Mouse (Mus musculus) lung, embryonic 14.5 days (tissue): ENCODE data around the gene Arhgef12. TPM values are rescaled to one million over a fixed set of nuclear protein-coding genes. Genes with fewer than 3 reads are reported as not detected.

Source experiments
- ATAC-seq: fragments of 200-750 bp; cut with Nextera tagmentation; 2 replicates; pipeline ENCODE4 v1.8.0; 2017; ENCODE audit warnings: mild to moderate bottlenecking, moderate TSS enrichment, moderate library complexity; ENCODE audit not compliant: insufficient read depth
- DNase-seq: peaks from one replicate; pipeline ENCODE4 v3.0.0-alpha.2; 2015
- H3K27ac ChIP-seq: fragments of 300-500 bp; sonication (generic); 2 replicates; pipeline ENCODE4 v1.5.1; 2014; ENCODE audit warnings: low read depth, mild to moderate bottlenecking, moderate library complexity
- H3K27me3 ChIP-seq: fragments of 300-500 bp; sonication (generic); 2 replicates; pipeline ENCODE4 v1.6.1; 2014; ENCODE audit warnings: low read length, control low read depth; ENCODE audit not compliant: insufficient read depth
- H3K36me3 ChIP-seq: fragments of 300-500 bp; sonication (generic); 2 replicates; pipeline ENCODE4 v1.6.1; 2014; ENCODE audit warnings: control low read depth; ENCODE audit not compliant: insufficient read depth
- H3K4me1 ChIP-seq: fragments of 300-500 bp; sonication (generic); 2 replicates; pipeline ENCODE4 v1.6.1; 2014; ENCODE audit warnings: antibody characterized with exemption, control low read depth; ENCODE audit not compliant: insufficient read depth
- H3K4me2 ChIP-seq: fragments of 300-500 bp; sonication (generic); 2 replicates; pipeline ENCODE4 v1.6.1; 2014; ENCODE audit warnings: mild to moderate bottlenecking
- H3K4me3 ChIP-seq: fragments of 300-500 bp; sonication (generic); 2 replicates; pipeline ENCODE4 v1.5.1; 2014; ENCODE audit warnings: low read depth, low read length
- H3K9ac ChIP-seq: fragments of 300-500 bp; sonication (generic); 2 replicates; pipeline ENCODE4 v1.6.1; 2014
- H3K9me3 ChIP-seq: fragments of 300-500 bp; sonication (generic); 2 replicates; pipeline ENCODE4 v1.6.1; 2016; ENCODE audit warnings: low read depth, low read length, control low read depth
- CTCF ChIP-seq: IDR thresholded peaks from 2 replicates; pipeline ENCODE4 v1.5.1; 2016; ENCODE audit warnings: antibody characterized with exemption, low read depth
- WGBS: fragments of 180-500 bp; shearing (Covaris S2); extraction: QIAGEN DNeasy Blood & Tissue Kit; methylation state at CpG from one replicate; pipeline ENCODE4 v1.1.7; 2014; 5-methylcytosine and 5-hydroxymethylcytosine counted together
- polyA plus RNA-seq: library from polyadenylated mRNA; unstranded; fragments of >200 nt; fragmentation: Nextera tagmentation; extraction: Ambion mirVana; gene quantifications from 2 replicates; pipeline ENCODE4 v1.2.1, GENCODE M21; 2014

Gene Arhgef12
- polyA plus RNA-seq, 1 experiment from 2014 or later: 24.7 TPM

DNA sequence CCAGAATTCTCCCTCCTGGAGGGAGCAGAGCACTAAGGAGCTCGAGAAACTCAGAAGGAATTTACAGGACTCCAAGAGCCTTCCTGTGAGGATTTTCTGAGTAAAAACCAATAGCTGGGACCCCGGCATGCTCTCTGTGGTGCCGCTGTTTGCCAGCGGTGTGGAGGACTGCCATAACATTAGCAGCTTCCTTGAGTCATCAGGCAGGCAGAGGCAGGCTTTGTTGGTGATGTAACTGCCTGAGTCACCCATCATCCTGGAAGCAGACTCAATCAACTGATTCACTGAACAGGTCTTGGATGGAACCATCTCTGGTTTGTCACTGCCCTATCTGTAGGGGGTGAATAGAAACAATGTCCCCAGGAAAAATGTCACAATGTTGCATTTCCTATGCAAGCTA is 96.0 kb downstream of the Arhgef12 start:
- Histone ChIP-seq H3K9ac (no peak overlapping the region), H3K4me2 (no peak overlapping the region), H3K9me3 (no peaks in the 10 kb centered on the region), H3K27me3 (no peaks in the 10 kb centered on the region), H3K36me3 (peaks cover 57% of the 10 kb centered on the region), H3K4me3 (no peak overlapping the region), H3K4me1 (no peaks in the 10 kb centered on the region), H3K27ac (no peak overlapping the region)
- ATAC-seq: no peak
- 79% methylated on average over 4 of the region's 4 CpGs for WGBS
- no peak for DNase-seq
- no peak for TF ChIP-seq CTCF

DNA sequence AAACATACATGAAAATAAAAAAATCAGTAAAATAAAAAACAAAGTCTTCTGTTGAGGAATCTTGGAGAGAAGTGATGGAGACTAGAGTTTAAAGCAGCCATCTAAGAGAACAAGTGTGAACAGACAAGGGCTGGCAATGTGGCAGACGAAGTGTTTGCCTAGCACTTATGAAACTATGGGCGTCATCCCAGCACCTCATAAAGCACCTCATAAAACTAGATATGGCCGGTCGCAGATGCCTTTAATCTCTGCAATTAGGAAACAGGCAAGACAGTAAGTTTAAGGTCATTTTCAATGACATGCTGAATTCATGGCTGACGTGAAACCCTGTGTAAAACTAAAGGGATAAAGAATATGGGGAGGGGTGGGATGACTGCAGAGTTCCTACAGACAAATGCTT is 103.2 kb downstream of the Arhgef12 start:
- DNase-seq: peak; percentile 55
- no peak for ATAC-seq
- WGBS: 29% methylated on average over 5 of the region's 5 CpGs
- H3K9ac ChIP-seq: no peak overlapping the region
- peaks cover 81% of the 10 kb centered on the region for H3K36me3 ChIP-seq
- no peak overlapping the region for H3K4me3 ChIP-seq
- H3K4me2 ChIP-seq: no peak overlapping the region
- no peaks in the 10 kb centered on the region for H3K27me3 ChIP-seq
- H3K27ac ChIP-seq: no peak overlapping the region
- TF ChIP-seq CTCF: no peak
- no peaks in the 10 kb centered on the region for H3K4me1 ChIP-seq
- H3K9me3 ChIP-seq: no peaks in the 10 kb centered on the region

- 68% methylated on average over 4 of the region's 4 CpGs for WGBS
- ATAC-seq (no peak), DNase-seq (no peak)
- no peak for TF ChIP-seq CTCF
- Histone ChIP-seq H3K4me3 (no peak overlapping the region), H3K9ac (no peak overlapping the region), H3K9me3 (no peaks in the 10 kb centered on the region), H3K27ac (no peak overlapping the region), H3K27me3 (no peaks in the 10 kb centered on the region), H3K4me1 (no peaks in the 10 kb centered on the region), H3K36me3 (peaks cover 87% of the 10 kb centered on the region), H3K4me2 (no peak overlapping the region)
These were observed 104.0 kb downstream of the Arhgef12 start for GRCm38 (mm10) chr9:43003017-43003416.

- H3K36me3 ChIP-seq: peaks cover 86% of the 10 kb centered on the region
- no peaks in the 10 kb centered on the region for H3K27me3 ChIP-seq
- H3K9ac ChIP-seq: no peak overlapping the region
- DNase-seq (peak; percentile 56), ATAC-seq (no peak)
- no peak overlapping the region for H3K4me2 ChIP-seq
- no peak overlapping the region for H3K4me3 ChIP-seq
- TF ChIP-seq CTCF: no peak
- H3K27ac ChIP-seq: no peak overlapping the region
- WGBS: 62% methylated on average over 11 of the region's 11 CpGs
- H3K4me1 ChIP-seq: no peaks in the 10 kb centered on the region
- no peaks in the 10 kb centered on the region for H3K9me3 ChIP-seq
These were observed 106.3 kb downstream of the Arhgef12 start for GRCm38 (mm10) chr9:43000595-43001250.

- Histone ChIP-seq H3K4me3 (no peak overlapping the region), H3K4me2 (no peak overlapping the region), H3K27me3 (no peaks in the 10 kb centered on the region), H3K9me3 (no peaks in the 10 kb centered on the region), H3K36me3 (peaks cover 87% of the 10 kb centered on the region), H3K4me1 (no peaks in the 10 kb centered on the region), H3K27ac (no peak overlapping the region), H3K9ac (no peak overlapping the region)
- 85% methylated on average over 1 of the region's 1 CpGs for WGBS
- peak; percentile 95 for DNase-seq
- ATAC-seq: 0 out of 2 replicates have a peak, but pooled peaks have one; percentile 31
- TF ChIP-seq CTCF: peak; percentile 65
These were observed 107.0 kb downstream of the Arhgef12 start for GRCm38 (mm10) chr9:43000070-43000469.

DNA sequence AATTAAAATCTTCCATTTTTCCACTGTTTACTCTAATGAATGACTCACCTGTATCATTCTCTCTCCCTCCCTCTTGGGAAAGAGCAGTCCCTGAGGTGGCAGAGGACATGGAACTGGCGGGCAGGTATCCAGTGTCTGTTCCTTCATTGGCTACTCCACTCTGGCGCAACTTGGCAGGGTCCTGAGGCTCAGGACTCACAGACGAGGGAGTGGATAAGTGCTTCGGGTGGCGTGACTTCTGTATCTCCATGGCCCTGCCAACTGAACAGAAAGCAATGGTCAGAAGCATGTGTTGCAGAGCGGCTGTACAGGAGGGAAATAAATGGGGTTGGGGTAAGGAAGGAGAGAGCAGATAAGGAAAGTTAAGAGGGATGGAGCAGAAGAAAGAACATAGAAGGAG is 109.5 kb downstream of the Arhgef12 start:
- Histone ChIP-seq H3K9ac (no peak overlapping the region), H3K4me2 (no peak overlapping the region), H3K36me3 (peaks cover 85% of the 10 kb centered on the region), H3K4me1 (no peaks in the 10 kb centered on the region), H3K4me3 (no peak overlapping the region), H3K9me3 (no peaks in the 10 kb centered on the region), H3K27ac (no peak overlapping the region), H3K27me3 (no peaks in the 10 kb centered on the region)
- ATAC-seq (no peak), DNase-seq (no peak)
- 86% methylated on average over 6 of the region's 6 CpGs for WGBS
- no peak for TF ChIP-seq CTCF

- ATAC-seq: no peak
- no peak overlapping the region for H3K9ac ChIP-seq
- H3K36me3 ChIP-seq: peaks cover 80% of the 10 kb centered on the region
- H3K4me1 ChIP-seq: no peaks in the 10 kb centered on the region
- no peak for TF ChIP-seq CTCF
- H3K9me3 ChIP-seq: no peaks in the 10 kb centered on the region
- no peak overlapping the region for H3K4me3 ChIP-seq
- H3K4me2 ChIP-seq: no peak overlapping the region
- no peak overlapping the region for H3K27ac ChIP-seq
- 88% methylated on average over 11 of the region's 11 CpGs for WGBS
- no peak for DNase-seq
- H3K27me3 ChIP-seq: no peaks in the 10 kb centered on the region
These were observed 111.7 kb downstream of the Arhgef12 start for GRCm38 (mm10) chr9:42995298-42995697.
